Mouse (Mus musculus) right cerebral cortex, postnatal 25 days (tissue): ENCODE data around the gene Itm2b.

ENCODE experiments used
- DNase-seq: peaks from one replicate; pipeline ENCODE4 v3.0.0; 2022

Itm2b gene

DNA sequence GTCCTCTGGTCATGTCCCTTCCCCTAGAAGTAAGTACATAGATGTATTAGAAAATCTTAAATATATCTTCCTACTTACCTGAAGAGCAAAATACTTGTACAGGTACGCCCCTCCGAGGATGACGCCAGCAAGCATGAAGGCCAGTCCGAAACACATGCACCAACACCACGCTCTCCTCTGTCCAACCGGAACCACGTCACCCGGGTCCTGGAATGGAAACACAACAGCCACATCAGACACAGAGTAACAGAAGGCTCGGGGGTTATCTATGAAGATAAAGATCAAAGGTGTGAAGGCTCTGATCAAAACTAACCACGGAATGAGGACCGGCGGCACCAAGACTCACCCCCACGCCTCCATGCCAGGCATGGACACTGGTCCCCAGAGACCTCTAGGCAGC, 16.9 kb downstream of the Itm2b start:
- DNase-seq: no peak

- DNase-seq: no peak
These were observed 18.8 kb downstream of the Itm2b start for GRCm38 (mm10) chr14:73366278-73366677.

DNA sequence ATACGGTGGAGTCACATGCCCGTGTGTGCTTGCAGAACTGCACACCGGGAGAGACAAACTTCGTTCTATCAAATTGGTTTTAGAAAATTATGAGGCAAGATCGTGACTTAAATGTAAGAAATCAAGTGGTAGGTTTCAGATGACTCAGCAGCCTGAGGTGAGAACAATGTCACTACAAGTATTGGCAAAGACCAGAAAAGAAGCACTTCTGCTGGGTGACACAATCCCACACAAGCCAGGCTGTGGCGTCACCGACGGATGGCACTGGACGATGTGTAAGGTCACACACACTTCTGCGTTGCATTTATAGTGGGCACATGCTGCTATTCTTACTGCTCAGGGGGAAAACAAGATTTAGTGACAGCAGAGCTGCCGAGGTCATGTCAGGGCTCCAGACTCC, 21.3 kb downstream of the Itm2b start:
- DNase-seq: no peak

DNA sequence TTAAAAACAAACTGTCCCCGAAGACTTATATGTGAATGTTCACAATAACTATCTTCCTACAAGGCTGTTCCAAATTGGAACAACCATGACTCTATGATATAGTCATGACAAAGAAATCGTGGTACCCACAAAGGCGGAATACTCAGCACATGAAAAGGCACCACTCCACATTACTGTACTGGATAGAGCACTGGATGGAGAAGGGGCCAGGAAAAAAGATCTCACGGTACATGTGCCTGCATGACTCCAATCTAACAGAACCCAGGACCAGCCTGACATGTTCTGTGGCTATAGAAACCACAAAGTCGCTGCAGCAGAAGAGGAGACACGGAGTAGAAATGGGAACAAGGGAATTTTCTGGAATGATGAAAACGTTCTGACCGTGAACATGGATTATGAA, 30.4 kb downstream of the Itm2b start:
- no peak for DNase-seq

DNA sequence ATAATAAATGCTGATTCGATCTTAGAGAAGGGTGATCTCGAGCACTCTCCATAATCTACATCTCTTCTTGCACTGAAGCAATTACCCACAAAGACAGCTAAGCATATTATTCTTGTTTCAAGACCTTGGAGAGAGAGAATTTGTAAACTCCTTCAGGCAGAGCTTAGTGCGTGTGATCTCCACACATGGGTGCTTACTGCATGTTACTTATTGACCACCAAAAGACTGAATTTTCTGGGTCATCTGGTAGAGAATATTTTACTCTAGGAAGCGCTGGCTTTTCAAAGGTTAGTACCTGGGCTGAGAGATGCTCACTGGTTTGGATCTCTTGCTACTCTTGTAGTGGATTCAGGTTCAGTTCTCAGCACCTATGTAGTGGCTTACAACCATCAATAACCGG, 34.0 kb downstream of the Itm2b start:
- no peak for DNase-seq

GRCm38 (mm10) chr14:73350029-73350428, 35.1 kb downstream of the Itm2b start:
- DNase-seq: no peak

DNA sequence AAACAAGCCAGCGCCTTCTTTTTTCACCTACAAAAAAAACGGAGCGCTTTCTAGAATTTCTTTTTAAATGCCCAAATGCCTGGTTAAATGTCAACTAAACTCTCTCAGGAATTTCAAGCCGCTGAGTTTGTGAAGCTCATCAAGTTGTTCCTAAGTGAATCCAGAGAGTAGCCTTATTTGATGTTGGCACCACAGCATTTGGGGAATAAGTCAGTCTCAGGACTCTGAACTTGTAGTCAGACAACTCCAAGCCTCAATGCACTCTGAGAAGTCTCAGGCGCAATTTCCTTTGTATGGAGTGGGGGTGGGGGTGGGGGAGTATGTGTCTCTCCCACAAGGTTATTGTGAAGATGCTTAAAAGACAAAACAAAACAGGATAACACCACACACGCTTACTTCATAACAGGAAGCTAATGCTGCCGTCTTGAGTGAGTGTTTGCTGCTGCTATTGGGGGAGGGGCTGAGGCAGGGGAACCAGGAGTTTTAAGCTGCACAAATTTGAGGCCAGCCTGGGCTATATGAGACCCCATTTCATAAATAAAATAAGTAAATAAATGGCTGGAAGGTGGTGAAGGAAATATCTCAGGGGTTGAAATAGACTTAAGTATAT, 35.9 kb downstream of the Itm2b start:
- no peak for DNase-seq

GRCm38 (mm10) chr14:73347302-73347701, 37.8 kb downstream of the Itm2b start:
- DNase-seq: no peak

GRCm38 (mm10) chr14:73345614-73346013, 39.5 kb downstream of the Itm2b start:
- DNase-seq: no peak

GRCm38 (mm10) chr14:73340051-73340755, 44.9 kb downstream of the Itm2b start:
- DNase-seq: no peak

DNA sequence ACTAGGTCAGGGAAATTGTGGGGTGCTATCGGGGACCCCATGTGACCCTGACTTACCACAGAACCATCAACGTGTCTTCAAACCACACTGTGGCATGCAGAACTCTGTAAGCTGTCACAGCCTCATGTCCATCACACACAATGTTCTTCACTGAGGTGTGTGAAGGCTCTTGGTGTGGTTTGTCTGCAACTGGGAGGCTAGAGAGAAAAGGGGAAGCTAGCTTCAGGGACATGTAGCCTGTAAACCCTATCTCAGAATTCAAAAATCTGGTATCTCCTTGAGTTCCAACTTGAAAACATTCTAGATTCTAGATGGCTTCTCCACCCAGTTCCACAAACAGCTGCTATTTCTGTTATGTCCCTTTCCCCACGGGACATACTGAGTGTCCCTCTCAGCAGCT, 45.5 kb downstream of the Itm2b start:
- no peak for DNase-seq

- DNase-seq: no peak
These were observed 48.6 kb downstream of the Itm2b start for GRCm38 (mm10) chr14:73336316-73337080.

DNA sequence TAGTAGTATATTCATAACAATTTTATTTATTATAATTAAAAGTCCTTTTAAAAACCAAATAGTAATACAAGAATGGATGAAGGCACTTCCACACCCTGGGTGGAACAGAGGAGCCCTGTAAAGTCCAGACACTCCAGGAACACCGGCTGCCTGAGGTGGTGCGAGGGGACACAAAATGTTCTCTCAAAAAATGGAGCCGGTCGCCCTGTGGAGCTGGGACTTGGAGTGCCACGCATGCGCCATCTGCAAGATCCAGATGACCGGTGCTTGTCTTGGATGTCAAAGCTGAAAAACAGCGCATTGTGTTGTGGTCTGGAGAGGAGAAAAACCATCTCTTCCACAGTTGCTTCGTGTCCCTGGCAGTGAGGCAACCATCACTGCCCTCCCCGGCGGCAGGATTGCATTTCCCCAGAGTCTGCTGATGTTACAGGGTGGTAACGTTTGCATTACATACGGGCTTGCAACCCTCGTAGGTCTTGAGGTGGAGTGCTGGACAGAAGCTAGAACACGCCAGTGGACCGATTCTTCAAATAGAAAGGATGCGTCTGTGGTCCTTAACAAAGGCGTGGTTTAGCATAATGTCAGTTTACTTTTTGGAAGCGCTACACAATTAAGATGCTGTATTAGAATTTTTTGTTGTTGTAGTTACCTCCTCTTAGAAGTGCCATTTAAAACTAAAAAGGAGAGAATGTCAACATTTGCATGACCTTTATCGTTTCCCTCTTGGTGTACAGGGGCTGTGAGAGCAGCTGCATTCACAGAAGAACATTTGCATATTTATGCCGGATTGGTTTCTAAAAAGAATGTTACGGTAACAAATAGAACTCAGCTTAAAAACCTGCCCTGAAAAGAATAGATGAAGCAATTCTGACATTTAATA, 49.9 kb downstream of the Itm2b start:
- DNase-seq: no peak

- DNase-seq: no peak
These were observed 51.2 kb downstream of the Itm2b start for GRCm38 (mm10) chr14:73333880-73334279.

DNA sequence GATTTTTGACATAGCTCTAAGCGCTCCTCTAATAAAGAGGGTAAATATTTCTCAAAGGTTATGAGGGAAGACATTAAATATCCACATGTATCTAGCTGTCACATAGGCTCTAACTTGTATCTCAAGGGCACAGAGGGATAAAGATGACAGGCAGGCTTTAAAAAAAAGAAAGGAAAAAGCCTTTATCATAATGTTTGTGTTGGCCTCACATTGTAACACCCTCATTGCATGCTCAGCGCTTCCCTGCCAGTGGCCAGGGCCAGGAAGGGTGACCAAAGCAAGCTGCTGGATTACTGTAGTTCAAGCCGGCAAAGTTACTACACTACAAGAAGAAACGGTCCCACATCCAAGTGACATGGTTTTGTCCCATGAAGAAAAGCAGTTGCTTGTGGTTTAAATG, 53.7 kb downstream of the Itm2b start:
- no peak for DNase-seq

DNA sequence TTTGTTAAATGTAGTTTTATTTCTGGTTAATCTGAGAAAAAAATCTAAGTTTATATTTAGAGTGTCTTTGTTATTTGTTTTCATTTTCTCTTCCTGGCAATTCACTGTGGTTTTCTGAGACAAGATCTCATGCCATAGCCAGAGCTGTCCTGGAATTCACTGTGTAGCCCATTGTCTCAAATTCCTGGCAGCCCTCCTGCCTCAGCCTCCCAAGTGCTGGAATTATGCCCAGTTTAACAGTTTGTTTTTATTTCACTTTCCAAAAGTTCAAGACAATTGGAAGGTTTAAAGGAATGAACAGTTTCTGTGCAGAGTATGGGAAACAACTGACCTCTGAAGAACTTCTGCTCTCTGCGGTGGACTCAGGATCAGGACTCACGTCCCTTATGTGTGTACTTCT, 55.2 kb downstream of the Itm2b start:
- DNase-seq: no peak

- no peak for DNase-seq
These were observed 58.6 kb downstream of the Itm2b start for GRCm38 (mm10) chr14:73326511-73326910.

GRCm38 (mm10) chr14:73325456-73326381, 59.4 kb downstream of the Itm2b start, which contains the start of gene Rb1:
TSS of gene Rb1 (minus strand) at chr14:73325822.
- DNase-seq: peak; percentile 85

DNA sequence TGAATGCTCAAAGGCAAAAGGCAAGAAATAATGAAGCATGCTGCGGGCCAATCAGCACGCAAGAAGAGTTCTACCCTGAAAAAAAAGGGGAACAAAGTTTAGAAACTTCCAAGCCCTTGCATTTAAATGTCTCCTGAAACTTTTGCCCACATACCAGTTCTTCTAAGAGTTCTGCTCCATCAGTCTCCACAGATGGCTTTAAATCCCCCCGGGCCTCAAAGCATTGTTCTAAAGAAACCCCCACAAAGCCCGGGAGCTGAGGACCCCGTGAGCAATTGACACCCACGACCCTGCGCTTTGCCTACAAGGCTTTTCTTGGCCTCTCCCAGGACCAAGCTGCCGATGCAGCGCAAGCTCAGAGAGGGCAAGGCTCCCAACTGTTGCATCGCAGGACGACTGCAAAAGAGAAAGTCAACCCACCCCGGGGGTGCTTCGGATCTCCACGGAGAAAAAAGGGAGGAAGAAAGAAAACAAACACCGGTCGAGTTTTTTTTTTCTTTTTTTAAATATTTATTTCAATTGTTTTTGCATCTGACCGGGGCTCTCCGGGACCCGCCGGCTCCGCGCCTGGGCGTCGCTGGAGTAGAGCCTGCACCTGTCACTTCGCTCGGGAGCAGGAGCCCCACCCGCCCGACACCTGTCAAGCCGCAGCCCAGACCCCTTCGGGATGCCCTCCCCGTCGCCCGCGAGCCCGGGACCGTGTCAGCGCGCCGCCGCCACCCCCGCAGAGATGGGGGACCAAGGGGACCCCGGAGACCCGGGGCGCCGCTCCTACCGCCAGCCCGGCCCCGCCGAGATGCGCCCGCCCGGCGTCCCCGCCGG, 60.2 kb downstream of the Itm2b start:
- DNase-seq: peak; percentile 19

DNA sequence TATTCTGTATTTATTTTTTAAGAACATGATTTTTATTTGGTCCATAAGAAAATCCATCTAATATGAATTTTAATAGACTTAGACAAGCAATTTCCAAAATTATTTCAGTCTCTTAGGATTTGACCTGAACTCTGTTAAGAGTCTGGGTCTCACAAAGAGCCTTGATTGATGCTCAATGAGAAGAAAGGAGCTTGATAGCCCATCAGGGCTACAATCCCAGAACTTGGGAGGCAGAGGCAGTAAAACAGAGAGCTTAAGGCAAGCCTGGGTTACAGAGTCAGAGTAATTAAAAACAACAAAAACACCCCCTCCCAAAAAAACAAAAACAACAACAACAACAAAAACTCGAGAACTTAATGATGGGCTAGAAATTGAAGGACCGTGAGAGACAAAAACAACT, 61.1 kb downstream of the Itm2b start:
- no peak for DNase-seq

DNA sequence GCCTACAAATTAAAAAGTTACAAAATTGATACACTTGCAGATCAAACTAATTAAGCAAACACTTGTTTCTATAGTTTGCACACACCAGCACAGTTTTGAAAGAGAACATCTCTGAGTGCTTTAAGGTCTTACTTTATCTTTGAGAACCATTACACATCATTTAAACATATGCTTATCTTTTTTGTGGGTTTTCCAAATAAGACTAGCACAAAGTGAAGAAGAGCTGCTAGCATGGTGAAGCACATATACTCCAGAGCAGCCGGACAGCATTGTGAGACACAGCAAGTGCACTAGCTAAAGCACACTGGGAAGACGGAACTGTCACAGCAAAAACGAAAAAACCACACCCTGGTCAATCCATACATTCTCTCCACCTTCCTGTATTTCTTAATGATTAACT, 62.9 kb downstream of the Itm2b start:
- no peak for DNase-seq
